Mouse (Mus musculus) WW6 (cell line): ENCODE data around the gene Kalrn.

ENCODE experiments used
- DNase-seq: peaks from one replicate; pipeline ENCODE4 v3.0.0-alpha.2; 2013; ENCODE audit warnings: low read depth, low spot score

Kalrn gene

GRCm38 (mm10) chr16:34573151-34573802 lies at the start of gene Kalrn:
Gene Kalrn (minus strand): TSS chr16:34573532.
- no peak for DNase-seq

- DNase-seq, result no peak
These were observed 40.7 kb upstream of the Kalrn start for GRCm38 (mm10) chr16:34614021-34614420.

GRCm38 (mm10) chr16:34610137-34610536 lies 36.8 kb upstream of the Kalrn start:
- DNase-seq, result no peak

GRCm38 (mm10) chr16:34605679-34606078 lies 32.3 kb upstream of the Kalrn start:
- DNase-seq, result no peak

- no peak for DNase-seq
These were observed 30.5 kb upstream of the Kalrn start for GRCm38 (mm10) chr16:34603854-34604253.

GRCm38 (mm10) chr16:34603076-34603475 lies 29.7 kb upstream of the Kalrn start:
- no peak for DNase-seq

- DNase-seq, result no peak
These were observed 28.6 kb upstream of the Kalrn start for GRCm38 (mm10) chr16:34601954-34602353.

GRCm38 (mm10) chr16:34595294-34595693 lies 22.0 kb upstream of the Kalrn start:
- DNase-seq, result no peak

- no peak for DNase-seq
These were observed 21.4 kb upstream of the Kalrn start for GRCm38 (mm10) chr16:34594597-34595262.

- no peak for DNase-seq
These were observed 19.4 kb upstream of the Kalrn start for GRCm38 (mm10) chr16:34592696-34593095.

GRCm38 (mm10) chr16:34591934-34592333 lies 18.6 kb upstream of the Kalrn start:
- no peak for DNase-seq

GRCm38 (mm10) chr16:34579671-34580326 lies 6.5 kb upstream of the Kalrn start:
- no peak for DNase-seq

- DNase-seq, result no peak
These were observed 642 bp upstream of the Kalrn start for GRCm38 (mm10) chr16:34573856-34574491.

GRCm38 (mm10) chr16:34572406-34573150 lies 754 bp downstream of the Kalrn start:
- no peak for DNase-seq

GRCm38 (mm10) chr16:34571931-34572405 lies 1.4 kb downstream of the Kalrn start:
- no peak for DNase-seq

GRCm38 (mm10) chr16:34569897-34570296 lies 3.4 kb downstream of the Kalrn start:
- DNase-seq, result no peak

GRCm38 (mm10) chr16:34568831-34569230 lies 4.5 kb downstream of the Kalrn start:
- DNase-seq, result no peak

- no peak for DNase-seq
These were observed 9.6 kb downstream of the Kalrn start for GRCm38 (mm10) chr16:34563593-34564280.

GRCm38 (mm10) chr16:34561734-34562135 lies 11.6 kb downstream of the Kalrn start:
- no peak for DNase-seq

- no peak for DNase-seq
These were observed 12.5 kb downstream of the Kalrn start for GRCm38 (mm10) chr16:34560814-34561213.

GRCm38 (mm10) chr16:34560411-34560810 lies 12.9 kb downstream of the Kalrn start:
- DNase-seq, result no peak
